Mouse (Mus musculus) limb, embryonic 12.5 days (tissue): Measurements from ENCODE around the gene Tcstv1. TPM values are rescaled to one million over a fixed set of nuclear protein-coding genes. Genes with fewer than 3 reads are reported as not detected.

Source experiments
- polyA plus RNA-seq: library from polyadenylated mRNA; unstranded; fragments of >200 nt; fragmentation: Nextera tagmentation; extraction: Ambion mirVana; gene quantifications from 2 replicates; pipeline ENCODE4 v1.2.1, GENCODE M21; 2016

The Tcstv1 gene
- polyA plus RNA-seq, 1 experiment from 2014 or later, result not detected

Other genes starting within 250 kb of the Tcstv1 start
- 195 and 197 TPM in 2 replicates for gene Hmgcs1, start 204.4 kb downstream of the Tcstv1 start, polyA plus RNA-seq
- gene Nim1k, start 138.9 kb downstream of the Tcstv1 start, polyA plus RNA-seq, result 1.6 and 2.3 TPM in 2 replicates
- gene Zfp131, start 103.9 kb downstream of the Tcstv1 start, polyA plus RNA-seq, result 48.7 and 50.2 TPM in 2 replicates
- not detected in 2 replicates for gene AF067063, start 64.6 kb downstream of the Tcstv1 start, polyA plus RNA-seq
- not detected in 2 replicates for gene D13Ertd608e, start 58.8 kb downstream of the Tcstv1 start, polyA plus RNA-seq
- not detected in 2 replicates for gene Gm21761, start 34.5 kb upstream of the Tcstv1 start, polyA plus RNA-seq
- not detected in 2 replicates for gene B020031M17Rik, start 56.0 kb upstream of the Tcstv1 start, polyA plus RNA-seq
- not detected in 2 replicates for gene Gm36079, start 132.2 kb upstream of the Tcstv1 start, polyA plus RNA-seq
- gene Gm21188, start 157.4 kb upstream of the Tcstv1 start, polyA plus RNA-seq, result not detected in 2 replicates
- gene Gm20767, start 245.5 kb upstream of the Tcstv1 start, polyA plus RNA-seq, result not detected in 2 replicates